Mouse (Mus musculus) intestine, embryonic 16.5 days (tissue): Measurements from ENCODE around the gene Akr1b10. TPM values are rescaled to one million over a fixed set of nuclear protein-coding genes. Genes with fewer than 3 reads are reported as not detected.
A peak's percentile ranks its signal among the peaks of the same experiment; 100 is the strongest.
"Not testable (repeated sequence)": the region's sequence is repeated elsewhere in the genome, so short reads cannot be mapped to it uniquely, and the experiment has no call there.

Experiments
- ATAC-seq: fragments of 200-750 bp; cut with Nextera tagmentation; 2 replicates; pipeline ENCODE4 v1.8.0; 2017; ENCODE audit warnings: moderate TSS enrichment, moderate library complexity
- H3K27ac ChIP-seq: fragments of 300-500 bp; sonication (generic); 2 replicates; pipeline ENCODE4 v1.5.1; 2014; ENCODE audit warnings: mild to moderate bottlenecking, low read length
- H3K27me3 ChIP-seq: fragments of 300-500 bp; sonication (generic); replicated peaks from 2 replicates; pipeline ENCODE4 v1.6.1; 2014; ENCODE audit warnings: low read length, control low read depth, mixed read lengths; ENCODE audit not compliant: control insufficient read depth, insufficient read depth
- H3K36me3 ChIP-seq: fragments of 300-500 bp; sonication (generic); 2 replicates; pipeline ENCODE4 v1.6.1; 2014; ENCODE audit warnings: low read length, control low read depth; ENCODE audit not compliant: control insufficient read depth, insufficient read depth
- H3K4me1 ChIP-seq: fragments of 300-500 bp; sonication (generic); 2 replicates; pipeline ENCODE4 v1.6.1; 2014; ENCODE audit warnings: low read length, control low read depth, mixed read lengths; ENCODE audit not compliant: control insufficient read depth, insufficient read depth
- H3K4me2 ChIP-seq: fragments of 300-500 bp; sonication (generic); 2 replicates; pipeline ENCODE4 v1.6.1; 2014; ENCODE audit warnings: low read depth, low read length, control low read depth
- H3K4me3 ChIP-seq: fragments of 300-500 bp; sonication (generic); 2 replicates; pipeline ENCODE4 v1.5.1; 2014; ENCODE audit warnings: mild to moderate bottlenecking, low read length
- H3K9ac ChIP-seq: fragments of 300-500 bp; sonication (generic); 2 replicates; pipeline ENCODE4 v1.6.1; 2014; ENCODE audit warnings: low read depth, low read length
- H3K9me3 ChIP-seq: fragments of 300-500 bp; sonication (generic); 2 replicates; pipeline ENCODE4 v1.6.1; 2016; ENCODE audit warnings: low read length, control low read depth; ENCODE audit not compliant: control insufficient read depth
- WGBS: fragments of 180-500 bp; shearing (Covaris S2); extraction: QIAGEN DNeasy Blood & Tissue Kit; methylation state at CpG from one replicate; pipeline ENCODE4 v1.1.7; 2014; 5-methylcytosine and 5-hydroxymethylcytosine counted together
- polyA plus RNA-seq: library from polyadenylated mRNA; unstranded; fragments of >200 nt; fragmentation: Nextera tagmentation; extraction: Ambion mirVana; gene quantifications from 2 replicates; pipeline ENCODE4 v1.2.1, GENCODE M21; 2015

Akr1b10 gene
- polyA plus RNA-seq, 1 experiment from 2014 or later: 16.0 TPM

- no peak overlapping the region for H3K4me3 ChIP-seq
- H3K9ac ChIP-seq: no peak overlapping the region
- H3K9me3 ChIP-seq: no peaks in the 10 kb centered on the region
- ATAC-seq: no peak
- no peaks in the 10 kb centered on the region for H3K36me3 ChIP-seq
- no peak overlapping the region for H3K4me2 ChIP-seq
- H3K27ac ChIP-seq: no peak overlapping the region
- no peaks in the 10 kb centered on the region for H3K4me1 ChIP-seq
- no peaks in the 10 kb centered on the region for H3K27me3 ChIP-seq
- WGBS: 84% methylated on average over 6 of the region's 6 CpGs
These were observed 14.4 kb downstream of the Akr1b10 start for GRCm38 (mm10) chr6:34398431-34398830.

GRCm38 (mm10) chr6:34399606-34400220 lies 15.7 kb downstream of the Akr1b10 start:
- Histone ChIP-seq H3K4me3 (no peak overlapping the region), H3K9me3 (no peaks in the 10 kb centered on the region), H3K27ac (no peak overlapping the region), H3K9ac (no peak overlapping the region), H3K4me2 (no peak overlapping the region), H3K4me1 (no peaks in the 10 kb centered on the region), H3K36me3 (no peaks in the 10 kb centered on the region), H3K27me3 (no peaks in the 10 kb centered on the region)
- ATAC-seq: no peak
- 83% methylated on average over 13 of the region's 13 CpGs for WGBS

- Histone ChIP-seq H3K9ac (no peak overlapping the region), H3K4me2 (no peak overlapping the region), H3K4me1 (no peaks in the 10 kb centered on the region), H3K9me3 (no peaks in the 10 kb centered on the region), H3K36me3 (no peaks in the 10 kb centered on the region), H3K4me3 (no peak overlapping the region), H3K27me3 (no peaks in the 10 kb centered on the region), H3K27ac (no peak overlapping the region)
- ATAC-seq: no peak
- 75% methylated on average over 2 of the region's 2 CpGs for WGBS
These were observed 16.7 kb downstream of the Akr1b10 start for GRCm38 (mm10) chr6:34400696-34401095.

GRCm38 (mm10) chr6:34406746-34407145 lies 22.7 kb downstream of the Akr1b10 start:
- no peaks in the 10 kb centered on the region for H3K27me3 ChIP-seq
- H3K27ac ChIP-seq: no peak overlapping the region
- H3K4me2 ChIP-seq: no peak overlapping the region
- ATAC-seq: no peak
- 90% methylated on average over 4 of the region's 4 CpGs for WGBS
- H3K36me3 ChIP-seq: no peaks in the 10 kb centered on the region
- H3K4me1 ChIP-seq: no peaks in the 10 kb centered on the region
- no peaks in the 10 kb centered on the region for H3K9me3 ChIP-seq
- no peak overlapping the region for H3K4me3 ChIP-seq
- H3K9ac ChIP-seq: no peak overlapping the region

GRCm38 (mm10) chr6:34407403-34407802 lies 23.4 kb downstream of the Akr1b10 start:
- 59% methylated on average over 10 of the region's 10 CpGs for WGBS
- no peak overlapping the region for H3K4me3 ChIP-seq
- ATAC-seq: no peak

GRCm38 (mm10) chr6:34412023-34412422 lies 28.0 kb downstream of the Akr1b10 start, which contains the start of gene Akr1b7:
Gene Akr1b7 (plus strand): TSS chr6:34412334.
- H3K36me3 ChIP-seq: no peaks in the 10 kb centered on the region
- H3K4me2 ChIP-seq: no peak within 1 kb of the TSS
- no peak within 1 kb of the TSS for H3K27ac ChIP-seq
- H3K27me3 ChIP-seq: no peaks in the 10 kb centered on the region
- peak; percentile 62 for ATAC-seq
- H3K9me3 ChIP-seq: no peaks in the 10 kb centered on the region
- no peak within 1 kb of the TSS for H3K9ac ChIP-seq
- H3K4me1 ChIP-seq: no peaks in the 10 kb centered on the region
- no peak within 1 kb of the TSS for H3K4me3 ChIP-seq
- 47% methylated on average over 6 of the region's 6 CpGs for WGBS

More at GRCm38 (mm10) chr6:34407403-34407802, 23.4 kb downstream of the Akr1b10 start:
- H3K9ac ChIP-seq: no peak overlapping the region
- H3K36me3 ChIP-seq: no peaks in the 10 kb centered on the region
- no peak overlapping the region for H3K27ac ChIP-seq
- no peaks in the 10 kb centered on the region for H3K27me3 ChIP-seq
- no peak overlapping the region for H3K4me2 ChIP-seq
- no peaks in the 10 kb centered on the region for H3K4me1 ChIP-seq
- H3K9me3 ChIP-seq: no peaks in the 10 kb centered on the region

GRCm38 (mm10) chr6:34412688-34413087 lies 28.7 kb downstream of the Akr1b10 start:
- H3K4me1 ChIP-seq: no peaks in the 10 kb centered on the region
- ATAC-seq: no peak; the same call in 1 of the 2 replicates
- H3K4me3 ChIP-seq: no peak overlapping the region
- H3K27ac ChIP-seq: no peak overlapping the region
- WGBS: 72% methylated on average over 1 of the region's 1 CpGs
- H3K9me3 ChIP-seq: no peaks in the 10 kb centered on the region
- no peaks in the 10 kb centered on the region for H3K36me3 ChIP-seq
- H3K9ac ChIP-seq: no peak overlapping the region
- H3K4me2 ChIP-seq: no peak overlapping the region
- no peaks in the 10 kb centered on the region for H3K27me3 ChIP-seq

GRCm38 (mm10) chr6:34413386-34413785 lies 29.4 kb downstream of the Akr1b10 start:
- not testable (repeated sequence) for H3K4me2 ChIP-seq, H3K4me3 ChIP-seq, H3K4me1 ChIP-seq, H3K9ac ChIP-seq, H3K36me3 ChIP-seq, H3K9me3 ChIP-seq, H3K27me3 ChIP-seq, H3K27ac ChIP-seq
- WGBS: 13% methylated on average over 1 of the region's 1 CpGs
- peak; percentile 55; the same call in 1 of the 2 replicates for ATAC-seq

- no peak overlapping the region for H3K9ac ChIP-seq
- H3K4me1 ChIP-seq: no peaks in the 10 kb centered on the region
- no peaks in the 10 kb centered on the region for H3K36me3 ChIP-seq
- ATAC-seq: no peak
- H3K27me3 ChIP-seq: no peaks in the 10 kb centered on the region
- no peaks in the 10 kb centered on the region for H3K9me3 ChIP-seq
- no peak overlapping the region for H3K4me2 ChIP-seq
- 100% methylated on average over 2 of the region's 2 CpGs for WGBS
- H3K27ac ChIP-seq: no peak overlapping the region
- no peak overlapping the region for H3K4me3 ChIP-seq
These were observed 32.5 kb downstream of the Akr1b10 start for GRCm38 (mm10) chr6:34416521-34416920.

- no peak overlapping the region for H3K4me3 ChIP-seq
- no peaks in the 10 kb centered on the region for H3K36me3 ChIP-seq
- no peaks in the 10 kb centered on the region for H3K9me3 ChIP-seq
- H3K27ac ChIP-seq: no peak overlapping the region
- H3K9ac ChIP-seq: no peak overlapping the region
- ATAC-seq: no peak
- H3K27me3 ChIP-seq: no peaks in the 10 kb centered on the region
- no peaks in the 10 kb centered on the region for H3K4me1 ChIP-seq
- H3K4me2 ChIP-seq: no peak overlapping the region
These were observed 35.1 kb downstream of the Akr1b10 start for GRCm38 (mm10) chr6:34419071-34419470.
